Mouse (Mus musculus): Measurements from ENCODE around the gene Meis1. TPM values are rescaled to one million over a fixed set of nuclear protein-coding genes. Genes with fewer than 3 reads are reported as not detected.

Meis1 gene
- polyA plus RNA-seq, 1 experiment from 2014 or later = 50.1 TPM

DNA sequence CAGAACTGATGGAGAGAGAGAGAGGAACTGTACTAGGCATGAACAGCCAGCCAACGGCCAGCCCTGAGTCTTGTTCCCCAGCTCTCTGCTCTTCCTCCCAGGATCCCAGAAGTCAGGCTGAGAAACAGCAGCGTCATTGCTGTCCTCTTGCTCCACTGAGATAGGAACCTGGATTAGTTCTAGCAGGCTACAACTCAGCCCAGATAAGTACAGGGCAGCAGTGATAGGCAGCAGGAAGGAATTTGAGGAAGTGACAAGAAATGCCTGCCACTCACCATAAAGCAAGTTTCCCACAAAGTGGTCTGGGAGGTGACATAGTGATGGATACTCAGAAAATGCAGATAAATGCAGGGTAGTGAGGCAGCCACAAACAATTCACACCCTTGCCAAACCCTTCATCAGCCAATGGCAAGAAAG lies 48.9 kb downstream of the Meis1 start:
- Histone ChIP-seq H3K9ac (ENCODE audit: low read length) (no peak overlapping the region), H3K9me3 (ENCODE audit: control insufficient read depth, low read length) (no peaks in the 10 kb centered on the region), H3K36me3 (ENCODE audit: control insufficient read depth, insufficient read depth, low read length) (peaks cover 10% of the 10 kb centered on the region; the same call in 1 of the 2 replicates), H3K4me1 (ENCODE audit: control insufficient read depth in 2 of 2, insufficient read depth in 2 of 2, low read length in 2 of 2) (peaks cover 17 to 64% of the 10 kb centered on the region in 2 experiments), H3K27me3 (ENCODE audit: control insufficient read depth, insufficient read depth, low read length) (no peaks in the 10 kb centered on the region), H3K4me2 (ENCODE audit: low read length) (peak overlapping the region; percentile 4; the same call in 1 of the 2 replicates), H3K27ac (replicated peaks in 1 of 2; ENCODE audit: control insufficient read depth in 1 of 2, insufficient read depth in 1 of 2, low read depth in 2 of 2, low read length in 2 of 2) (peak overlapping the region; percentile 45 to 60), H3K4me3 (ENCODE audit: control insufficient read depth in 1 of 2, insufficient read depth in 1 of 2, low read depth in 1 of 2, low read length in 2 of 2) (no peak overlapping the region)
- 6% methylated on average over 2 of the region's 2 CpGs for WGBS
- no peak; the same call in 1 of the 2 replicates for ATAC-seq (ENCODE audit: insufficient number of reproducible peaks, insufficient read depth, low FRiP score, low read depth)

DNA sequence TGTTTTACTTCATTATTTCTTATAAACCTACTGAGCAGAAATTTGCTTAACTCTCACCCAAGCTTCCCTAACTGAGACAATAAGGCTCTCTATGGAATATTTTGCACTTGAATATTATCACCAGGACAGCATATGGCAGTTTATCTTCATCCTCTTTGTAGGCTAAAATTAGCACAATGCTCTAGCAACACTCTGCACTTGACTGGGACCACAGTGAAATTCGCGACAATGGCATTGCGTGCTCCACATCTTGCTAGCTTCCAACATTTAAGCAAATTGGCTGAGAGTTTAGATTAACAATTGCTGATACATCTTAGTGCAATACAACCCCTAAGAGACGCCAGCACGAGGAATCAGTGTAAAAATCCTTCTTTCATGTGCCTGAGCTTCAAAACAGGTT lies 54.4 kb downstream of the Meis1 start:
- H3K9ac ChIP-seq (ENCODE audit: low read length) = peak overlapping the region; percentile 49
- peaks cover 4% of the 10 kb centered on the region; the same call in 1 of the 2 replicates for H3K36me3 ChIP-seq (ENCODE audit: control insufficient read depth, insufficient read depth, low read length)
- WGBS = 7% methylated on average over 5 of the region's 5 CpGs
- ATAC-seq (ENCODE audit: insufficient number of reproducible peaks, insufficient read depth, low FRiP score, low read depth) = peak; percentile 15; the same call in 1 of the 2 replicates
- H3K27me3 ChIP-seq (ENCODE audit: control insufficient read depth, insufficient read depth, low read length) = no peaks in the 10 kb centered on the region
- peaks cover 23 to 67% of the 10 kb centered on the region in 2 experiments for H3K4me1 ChIP-seq (ENCODE audit: control insufficient read depth in 2 of 2, insufficient read depth in 2 of 2, low read length in 2 of 2)
- no peaks in the 10 kb centered on the region for H3K9me3 ChIP-seq (ENCODE audit: control insufficient read depth, low read length)
- peak overlapping the region; percentile 54 for H3K4me2 ChIP-seq (ENCODE audit: low read length)
- H3K27ac ChIP-seq (replicated peaks in 1 of 2; ENCODE audit: control insufficient read depth in 1 of 2, insufficient read depth in 1 of 2, low read depth in 2 of 2, low read length in 2 of 2) = peak overlapping the region; percentile 88 to 91
- peak overlapping the region in 1 of 2 experiments; percentile 10; a peak in 1 of 4 replicates for H3K4me3 ChIP-seq (ENCODE audit: control insufficient read depth in 1 of 2, insufficient read depth in 1 of 2, low read depth in 1 of 2, low read length in 2 of 2)

DNA sequence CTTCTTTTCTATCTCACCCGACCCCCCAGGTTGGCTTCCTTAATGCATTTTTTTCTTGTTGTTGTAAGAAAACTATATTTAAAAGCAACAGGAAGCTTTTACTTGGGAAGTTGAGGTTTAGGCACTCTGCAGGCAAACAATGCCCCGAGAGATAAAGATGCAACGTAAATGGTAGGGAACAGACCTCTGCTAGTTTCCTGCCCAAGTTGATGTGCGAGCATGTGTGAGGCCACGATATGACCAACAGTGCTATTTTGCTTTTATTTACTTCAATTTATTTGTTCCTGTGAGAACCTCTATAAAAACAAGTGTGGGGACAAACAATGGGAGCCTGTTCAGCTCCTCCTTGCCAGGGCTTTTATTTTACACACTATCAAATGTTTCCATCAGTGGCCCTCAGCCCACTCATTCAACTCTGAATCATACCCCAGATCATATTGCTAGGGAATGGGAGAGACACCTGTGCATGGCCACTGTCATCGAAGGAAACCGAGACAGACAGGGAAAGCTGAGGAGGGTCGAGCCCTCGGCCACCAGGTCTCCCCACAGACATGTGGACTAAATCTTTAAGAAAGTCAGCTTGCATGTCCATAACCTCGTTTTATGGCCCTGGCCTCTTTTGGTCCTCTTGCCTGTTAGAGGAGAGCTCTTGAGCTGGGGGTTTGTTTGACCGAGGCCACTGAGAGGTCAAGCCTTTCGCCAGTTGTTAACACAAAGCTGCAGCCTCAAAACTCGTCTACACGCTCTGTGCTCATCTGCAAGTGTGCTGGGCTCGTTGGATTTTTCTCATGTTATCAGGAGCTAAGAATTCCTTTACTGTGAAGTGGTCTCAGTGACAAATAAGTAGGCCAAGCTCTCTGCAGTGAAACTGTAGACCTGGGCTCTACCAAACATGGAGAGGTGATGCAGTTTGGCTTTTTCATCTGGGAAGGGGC lies 55.3 kb downstream of the Meis1 start:
- Histone ChIP-seq H3K4me2 (ENCODE audit: low read length) (peak overlapping the region; percentile 54), H3K27me3 (ENCODE audit: control insufficient read depth, insufficient read depth, low read length) (no peaks in the 10 kb centered on the region), H3K27ac (replicated peaks in 1 of 2; ENCODE audit: control insufficient read depth in 1 of 2, insufficient read depth in 1 of 2, low read depth in 2 of 2, low read length in 2 of 2) (peak overlapping the region; percentile 90 to 91), H3K4me3 (ENCODE audit: control insufficient read depth in 1 of 2, insufficient read depth in 1 of 2, low read depth in 1 of 2, low read length in 2 of 2) (no peak overlapping the region), H3K36me3 (ENCODE audit: control insufficient read depth, insufficient read depth, low read length) (peaks cover 4% of the 10 kb centered on the region; the same call in 1 of the 2 replicates), H3K9ac (ENCODE audit: low read length) (peak overlapping the region; percentile 55), H3K9me3 (ENCODE audit: control insufficient read depth, low read length) (no peaks in the 10 kb centered on the region), H3K4me1 (ENCODE audit: control insufficient read depth in 2 of 2, insufficient read depth in 2 of 2, low read length in 2 of 2) (peaks cover 25 to 69% of the 10 kb centered on the region in 2 experiments)
- ATAC-seq (ENCODE audit: insufficient number of reproducible peaks, insufficient read depth, low FRiP score, low read depth) = peak; percentile 64
- 20% methylated on average over 15 of the region's 15 CpGs for WGBS

DNA sequence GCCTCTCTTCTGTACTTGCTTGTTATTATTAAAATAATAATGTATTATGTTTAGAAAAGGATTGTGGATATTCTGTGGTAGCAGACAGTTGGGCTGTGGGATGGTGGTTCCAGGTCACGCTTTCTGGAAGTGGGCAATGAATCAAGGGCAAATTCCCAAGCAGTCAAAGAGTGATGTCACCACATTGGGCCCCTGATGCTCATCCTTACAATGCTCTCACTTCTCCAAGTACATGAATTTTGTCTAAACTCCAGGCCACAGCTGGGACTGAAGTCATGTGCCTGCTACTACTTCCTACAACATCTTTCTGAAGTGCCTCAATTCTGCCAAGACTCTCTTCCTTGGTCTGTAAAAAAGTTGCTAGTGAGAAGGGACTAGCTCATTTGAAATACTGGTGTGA lies 59.3 kb downstream of the Meis1 start:
- Histone ChIP-seq H3K9me3 (ENCODE audit: control insufficient read depth, low read length) (no peaks in the 10 kb centered on the region), H3K27me3 (ENCODE audit: control insufficient read depth, insufficient read depth, low read length) (no peaks in the 10 kb centered on the region), H3K4me3 (ENCODE audit: control insufficient read depth in 1 of 2, insufficient read depth in 1 of 2, low read depth in 1 of 2, low read length in 2 of 2) (no peak overlapping the region), H3K27ac (replicated peaks in 1 of 2; ENCODE audit: control insufficient read depth in 1 of 2, insufficient read depth in 1 of 2, low read depth in 2 of 2, low read length in 2 of 2) (peak overlapping the region; percentile 12 to 94; a peak in 2 of 4 replicates), H3K9ac (ENCODE audit: low read length) (no peak overlapping the region), H3K4me1 (ENCODE audit: control insufficient read depth in 2 of 2, insufficient read depth in 2 of 2, low read length in 2 of 2) (peaks cover 47 to 92% of the 10 kb centered on the region in 2 experiments), H3K4me2 (ENCODE audit: low read length) (no peak overlapping the region), H3K36me3 (ENCODE audit: control insufficient read depth, insufficient read depth, low read length) (no peaks in the 10 kb centered on the region)
- 70% methylated on average over 1 of the region's 1 CpGs for WGBS
- no peak for ATAC-seq (ENCODE audit: insufficient number of reproducible peaks, insufficient read depth, low FRiP score, low read depth)

DNA sequence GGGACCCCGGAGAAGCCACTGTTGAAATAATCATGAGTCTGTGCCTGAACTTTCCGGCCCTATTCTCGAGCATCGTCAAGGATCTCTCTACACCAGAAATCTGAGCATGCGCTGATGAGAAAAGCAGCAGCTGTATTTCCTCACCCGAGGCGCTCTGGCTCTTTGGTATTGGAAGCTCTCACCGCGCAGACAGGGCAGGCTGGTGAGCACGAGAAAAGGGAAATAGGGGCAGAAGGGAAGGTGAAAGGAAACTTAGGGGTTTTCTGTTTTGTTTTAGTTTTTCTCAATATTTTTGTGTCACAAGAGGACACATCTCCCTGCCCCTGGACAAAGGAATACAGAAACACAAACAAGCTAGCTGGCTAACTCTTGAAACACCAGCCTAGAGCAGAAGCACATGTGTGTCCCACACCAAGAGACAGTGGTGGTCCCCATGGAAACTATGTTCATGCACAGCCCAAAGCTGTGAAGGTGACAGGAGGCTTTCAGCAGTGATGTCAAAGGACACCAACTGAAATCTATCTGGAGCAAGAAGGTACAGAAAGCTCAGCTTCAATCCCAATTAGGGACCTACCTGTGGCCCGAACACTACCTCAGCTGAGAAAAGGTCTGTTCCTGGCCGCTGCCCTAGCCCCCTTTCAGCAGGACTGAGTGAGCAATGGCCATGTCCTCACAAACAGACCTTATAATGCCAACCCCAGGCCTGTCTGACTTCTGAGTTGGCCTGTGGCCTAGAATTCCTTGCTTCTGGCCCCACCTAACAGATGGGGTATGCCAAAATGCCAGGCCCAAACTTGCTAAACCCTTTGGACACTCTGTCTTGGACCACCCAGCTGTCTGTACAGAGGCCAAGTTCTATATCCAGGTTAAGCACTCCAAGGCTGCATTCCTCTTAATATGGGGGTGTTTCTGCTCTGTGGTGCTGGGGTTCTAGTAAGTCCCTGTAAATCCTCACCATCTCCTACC lies 60.7 kb downstream of the Meis1 start:
- H3K36me3 ChIP-seq (ENCODE audit: control insufficient read depth, insufficient read depth, low read length) = no peaks in the 10 kb centered on the region
- H3K4me3 ChIP-seq (ENCODE audit: control insufficient read depth in 1 of 2, insufficient read depth in 1 of 2, low read depth in 1 of 2, low read length in 2 of 2) = peak overlapping the region; percentile 10 to 13; a peak in 1 of 4 replicates
- no peaks in the 10 kb centered on the region for H3K9me3 ChIP-seq (ENCODE audit: control insufficient read depth, low read length)
- WGBS = 13% methylated on average over 12 of the region's 12 CpGs
- H3K4me1 ChIP-seq (ENCODE audit: control insufficient read depth in 2 of 2, insufficient read depth in 2 of 2, low read length in 2 of 2) = peaks cover 40 to 88% of the 10 kb centered on the region in 2 experiments
- H3K4me2 ChIP-seq (ENCODE audit: low read length) = peak overlapping the region; percentile 59
- no peaks in the 10 kb centered on the region for H3K27me3 ChIP-seq (ENCODE audit: control insufficient read depth, insufficient read depth, low read length)
- peak overlapping the region; percentile 87 to 94 for H3K27ac ChIP-seq (replicated peaks in 1 of 2; ENCODE audit: control insufficient read depth in 1 of 2, insufficient read depth in 1 of 2, low read depth in 2 of 2, low read length in 2 of 2)
- peak overlapping the region; percentile 50 for H3K9ac ChIP-seq (ENCODE audit: low read length)
- 0 out of 2 replicates have a peak, but pooled peaks have one; percentile 58 for ATAC-seq (ENCODE audit: insufficient number of reproducible peaks, insufficient read depth, low FRiP score, low read depth)

DNA sequence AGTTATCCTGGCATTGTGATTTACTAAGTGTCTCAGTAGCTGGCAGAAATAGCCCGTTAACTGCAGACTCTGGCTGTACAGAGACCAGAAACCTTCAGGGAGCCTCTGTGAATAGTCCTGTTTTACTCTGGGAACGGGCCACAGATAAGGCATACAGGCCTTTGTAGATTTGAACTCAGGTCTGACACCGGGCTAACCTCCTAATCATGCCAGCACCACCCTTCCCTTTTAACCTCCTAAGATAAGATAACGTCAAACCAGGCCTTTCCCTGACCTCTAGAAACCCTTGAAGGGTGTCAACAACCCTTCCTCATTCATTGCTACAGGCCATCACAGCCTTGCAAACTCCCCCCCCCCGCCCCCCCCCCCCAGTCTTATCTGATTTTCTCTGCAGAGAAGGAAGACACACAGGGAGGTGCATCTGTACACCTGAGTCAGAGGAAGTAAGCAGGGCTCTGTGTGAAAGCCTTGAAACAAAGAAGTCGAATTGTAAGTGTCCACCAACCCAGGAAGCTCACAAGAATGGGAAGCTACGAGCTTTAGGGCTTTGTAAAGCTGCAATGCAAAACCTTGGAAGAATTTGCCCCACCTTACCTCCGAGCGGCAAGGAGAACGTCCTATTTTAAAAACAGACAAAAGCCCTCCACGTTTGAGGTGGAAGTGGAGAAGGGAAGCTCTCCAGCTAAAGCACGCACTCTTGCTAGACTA lies 61.5 kb downstream of the Meis1 start:
- no peaks in the 10 kb centered on the region for H3K27me3 ChIP-seq (ENCODE audit: control insufficient read depth, insufficient read depth, low read length)
- H3K4me1 ChIP-seq (ENCODE audit: control insufficient read depth in 2 of 2, insufficient read depth in 2 of 2, low read length in 2 of 2) = peaks cover 36 to 79% of the 10 kb centered on the region in 2 experiments
- 5% methylated on average over 12 of the region's 12 CpGs for WGBS
- H3K9me3 ChIP-seq (ENCODE audit: control insufficient read depth, low read length) = no peaks in the 10 kb centered on the region
- peak overlapping the region; percentile 10 to 13; a peak in 1 of 4 replicates for H3K4me3 ChIP-seq (ENCODE audit: control insufficient read depth in 1 of 2, insufficient read depth in 1 of 2, low read depth in 1 of 2, low read length in 2 of 2)
- H3K9ac ChIP-seq (ENCODE audit: low read length) = peak overlapping the region; percentile 50; the same call in 1 of the 2 replicates
- no peak for ATAC-seq (ENCODE audit: insufficient number of reproducible peaks, insufficient read depth, low FRiP score, low read depth)
- peak overlapping the region; percentile 59 for H3K4me2 ChIP-seq (ENCODE audit: low read length)
- H3K27ac ChIP-seq (replicated peaks in 1 of 2; ENCODE audit: control insufficient read depth in 1 of 2, insufficient read depth in 1 of 2, low read depth in 2 of 2, low read length in 2 of 2) = peak overlapping the region; percentile 87 to 94
- peaks cover 2% of the 10 kb centered on the region; the same call in 1 of the 2 replicates for H3K36me3 ChIP-seq (ENCODE audit: control insufficient read depth, insufficient read depth, low read length)

Measured in heart, embryonic 14.5 days (tissue).